Mouse (Mus musculus): ENCODE results near the gene Spz1. TPM values are rescaled to one million over a fixed set of nuclear protein-coding genes. Genes with fewer than 3 reads are reported as not detected.
A peak's percentile ranks its signal among the peaks of the same experiment; 100 is the strongest.

Gene Spz1
- total RNA-seq, 1 experiment from 2014 or later = 0.48 TPM

DNA sequence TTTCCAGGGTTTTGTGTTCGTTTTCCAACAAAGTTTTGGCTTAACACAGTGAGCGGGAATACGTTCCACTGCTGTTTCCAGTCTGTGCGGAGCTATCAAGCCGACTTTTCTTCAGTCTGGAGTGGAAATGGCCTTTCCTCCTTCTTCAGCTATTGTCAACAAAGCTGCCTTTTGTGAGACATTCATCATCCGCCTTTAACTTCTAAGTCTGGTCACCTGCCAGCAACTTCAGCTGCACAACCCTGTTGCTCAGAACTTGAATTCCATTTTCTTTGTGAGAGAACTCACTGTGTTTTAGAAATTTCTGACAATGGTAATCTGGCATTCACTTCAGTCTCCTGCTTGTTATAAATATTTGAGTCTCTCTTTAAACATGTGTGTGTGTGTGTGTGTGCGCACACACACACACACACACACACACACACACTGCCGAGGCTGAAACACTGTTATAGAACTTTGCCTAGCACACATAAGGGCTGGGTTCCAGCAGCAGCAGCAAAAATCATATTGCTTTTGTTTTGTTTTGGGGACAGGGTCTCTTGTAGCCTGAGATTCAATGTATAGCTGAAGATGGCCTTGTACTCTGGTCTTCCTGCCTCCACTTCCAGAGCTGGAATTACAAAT lies 8.2 kb upstream of the Spz1 start:
- no peak for ATAC-seq (replicated peaks; ENCODE audit: insufficient number of reproducible peaks, low FRiP score, low TSS enrichment, poor library complexity, severe bottlenecking)

DNA sequence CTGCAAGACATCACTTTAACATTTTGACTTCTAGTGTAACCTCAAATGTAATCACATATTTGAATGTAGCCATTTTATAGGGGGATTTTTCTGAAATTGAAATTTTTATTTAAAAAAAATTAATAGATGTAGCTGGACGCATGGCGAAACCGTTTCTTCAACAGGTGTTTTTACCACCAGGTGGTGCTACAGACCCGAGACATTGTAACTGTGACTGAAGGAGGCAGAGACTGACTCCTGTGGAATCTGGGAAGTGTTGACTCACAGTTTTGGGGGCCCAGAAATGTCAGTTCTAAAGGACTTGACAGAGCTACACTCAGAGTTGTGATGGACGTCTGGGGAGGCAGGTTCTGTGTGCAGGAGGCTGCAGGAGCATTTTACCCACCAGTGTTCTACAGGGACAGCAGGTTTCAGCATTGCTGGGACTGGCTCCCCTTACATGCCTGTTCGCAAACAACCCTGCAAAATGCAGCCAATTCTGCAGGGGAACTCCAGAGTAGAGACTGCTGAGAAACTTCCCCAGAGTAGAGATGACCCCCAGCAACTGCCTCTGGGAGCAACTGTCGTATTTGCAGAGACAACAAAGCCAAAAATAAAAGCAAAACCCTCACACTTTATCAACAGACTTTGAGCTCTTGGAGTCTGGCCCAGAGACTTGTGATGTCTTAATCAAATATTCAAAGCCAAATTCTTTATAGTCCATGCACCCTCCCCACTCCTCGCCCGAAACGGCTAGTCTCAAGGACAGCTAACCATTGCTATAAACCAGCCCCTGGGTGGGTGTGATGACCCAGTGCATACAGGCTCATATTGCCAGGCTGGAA lies 4.5 kb upstream of the Spz1 start:
- no peak for ATAC-seq (replicated peaks; ENCODE audit: insufficient number of reproducible peaks, low FRiP score, low TSS enrichment, poor library complexity, severe bottlenecking)

- no peak for ATAC-seq (replicated peaks; ENCODE audit: insufficient number of reproducible peaks, low FRiP score, low TSS enrichment, poor library complexity, severe bottlenecking)
Observed at GRCm38 (mm10) chr13:92578210-92578609, 2.2 kb upstream of the Spz1 start.

DNA sequence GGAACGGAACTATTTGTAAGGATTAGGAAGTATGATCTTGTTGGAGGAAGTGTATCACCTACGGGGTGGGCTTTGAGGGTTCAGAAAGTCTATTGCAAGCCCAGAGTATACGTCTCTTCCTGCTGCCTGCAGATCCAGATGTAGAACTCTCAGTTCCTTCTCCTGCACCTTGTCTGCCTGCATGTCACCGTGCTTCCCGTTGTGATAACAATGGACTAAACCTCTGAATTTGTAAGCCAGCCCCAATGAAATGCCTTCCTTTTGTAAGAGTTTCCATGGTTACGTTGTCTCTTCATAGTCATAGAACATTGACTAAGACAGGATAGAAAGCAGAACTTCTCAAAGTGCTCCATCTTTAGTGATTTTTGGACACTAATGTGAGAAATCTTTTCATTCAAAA lies 716 bp upstream of the Spz1 start:
- 0 out of 2 replicates have a peak, but pooled peaks have one; percentile 27 for ATAC-seq (replicated peaks; ENCODE audit: insufficient number of reproducible peaks, low FRiP score, low TSS enrichment, poor library complexity, severe bottlenecking)

GRCm38 (mm10) chr13:92559429-92559828 lies 16.5 kb downstream of the Spz1 start:
- no peak for ATAC-seq (replicated peaks; ENCODE audit: insufficient number of reproducible peaks, low FRiP score, low TSS enrichment, poor library complexity, severe bottlenecking)

DNA sequence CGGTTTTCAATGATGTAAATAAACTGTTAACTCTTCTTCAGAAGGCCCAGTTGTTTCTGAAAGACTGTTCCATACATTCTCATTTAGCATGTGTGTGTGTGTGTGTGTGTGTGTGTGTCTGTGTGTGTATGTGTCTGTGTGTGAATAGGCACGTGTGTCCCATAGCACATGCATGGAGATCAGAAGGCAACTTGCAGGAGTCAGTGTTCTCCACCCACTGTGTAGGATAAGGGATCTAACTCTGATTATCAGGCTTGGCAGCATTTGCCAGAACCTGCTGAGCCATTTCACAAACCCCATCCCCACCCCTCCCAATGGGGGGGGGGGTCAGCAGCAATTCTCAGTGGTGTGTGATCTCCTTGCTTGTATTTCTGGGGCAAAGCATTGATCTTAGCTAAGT lies 18.7 kb downstream of the Spz1 start:
- no peak for ATAC-seq (replicated peaks; ENCODE audit: insufficient number of reproducible peaks, low FRiP score, low TSS enrichment, poor library complexity, severe bottlenecking)

DNA sequence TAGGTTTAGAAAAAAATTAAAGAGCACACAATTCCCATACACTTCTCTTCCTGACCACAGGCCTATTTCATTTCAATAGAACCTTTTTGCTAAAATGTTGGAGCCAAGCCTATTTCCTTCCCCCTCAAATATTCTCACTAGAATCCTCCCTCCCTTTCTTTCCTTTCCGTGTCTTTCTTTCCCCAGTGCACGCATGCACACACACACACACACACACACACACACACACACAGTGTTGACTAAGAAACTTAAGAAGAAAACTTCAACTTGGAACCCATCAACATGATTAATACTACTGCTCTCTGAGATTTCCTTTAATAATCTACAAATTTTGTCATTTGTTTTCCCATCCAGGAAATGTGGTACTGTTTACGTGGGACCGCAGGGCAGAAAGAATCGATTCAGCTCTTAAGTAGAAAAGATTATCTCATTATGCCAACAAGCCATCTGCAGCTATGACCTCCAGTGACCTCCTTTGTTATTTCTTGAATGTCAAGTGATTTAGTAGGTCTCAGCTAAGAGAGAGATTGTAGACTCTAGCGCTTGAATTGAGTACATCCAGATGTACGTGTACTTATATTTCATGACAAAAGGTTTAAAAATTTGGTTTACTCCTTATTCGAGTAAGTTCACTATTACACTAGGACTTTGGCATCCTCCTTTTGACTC lies 19.4 kb downstream of the Spz1 start:
- ATAC-seq (replicated peaks; ENCODE audit: insufficient number of reproducible peaks, low FRiP score, low TSS enrichment, poor library complexity, severe bottlenecking) = no peak

GRCm38 (mm10) chr13:92547093-92547492 lies 28.9 kb downstream of the Spz1 start:
- no peak for ATAC-seq (replicated peaks; ENCODE audit: insufficient number of reproducible peaks, low FRiP score, low TSS enrichment, poor library complexity, severe bottlenecking)

GRCm38 (mm10) chr13:92540997-92541396 lies 35.0 kb downstream of the Spz1 start:
- ATAC-seq (replicated peaks; ENCODE audit: insufficient number of reproducible peaks, low FRiP score, low TSS enrichment, poor library complexity, severe bottlenecking) = no peak

DNA sequence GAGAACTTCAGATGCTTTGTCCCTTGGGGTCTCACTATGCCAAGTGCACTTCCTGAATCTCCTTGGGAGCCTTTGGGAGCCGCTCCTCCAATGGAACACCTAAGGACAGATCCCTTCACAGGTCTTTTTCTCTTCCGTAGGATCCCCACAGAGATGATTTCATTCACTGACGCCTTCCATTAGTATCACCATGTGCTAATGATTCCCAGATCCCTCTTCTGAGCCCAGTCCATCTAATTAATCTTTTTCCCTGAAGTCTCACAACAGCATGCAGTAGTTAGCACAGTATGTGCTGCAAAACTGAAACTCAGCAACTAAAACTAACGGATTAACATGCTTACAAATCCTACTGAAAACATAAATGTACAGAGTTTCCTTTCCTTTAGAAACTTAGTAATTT lies 36.8 kb downstream of the Spz1 start:
- no peak for ATAC-seq (replicated peaks; ENCODE audit: insufficient number of reproducible peaks, low FRiP score, low TSS enrichment, poor library complexity, severe bottlenecking)

- no peak for ATAC-seq (replicated peaks; ENCODE audit: insufficient number of reproducible peaks, low FRiP score, low TSS enrichment, poor library complexity, severe bottlenecking)
Observed at GRCm38 (mm10) chr13:92533801-92534200, 42.2 kb downstream of the Spz1 start.

GRCm38 (mm10) chr13:92532216-92532615 lies 43.8 kb downstream of the Spz1 start:
- no peak for ATAC-seq (replicated peaks; ENCODE audit: insufficient number of reproducible peaks, low FRiP score, low TSS enrichment, poor library complexity, severe bottlenecking)

GRCm38 (mm10) chr13:92531237-92531636 lies 44.7 kb downstream of the Spz1 start:
- no peak for ATAC-seq (replicated peaks; ENCODE audit: insufficient number of reproducible peaks, low FRiP score, low TSS enrichment, poor library complexity, severe bottlenecking)

DNA sequence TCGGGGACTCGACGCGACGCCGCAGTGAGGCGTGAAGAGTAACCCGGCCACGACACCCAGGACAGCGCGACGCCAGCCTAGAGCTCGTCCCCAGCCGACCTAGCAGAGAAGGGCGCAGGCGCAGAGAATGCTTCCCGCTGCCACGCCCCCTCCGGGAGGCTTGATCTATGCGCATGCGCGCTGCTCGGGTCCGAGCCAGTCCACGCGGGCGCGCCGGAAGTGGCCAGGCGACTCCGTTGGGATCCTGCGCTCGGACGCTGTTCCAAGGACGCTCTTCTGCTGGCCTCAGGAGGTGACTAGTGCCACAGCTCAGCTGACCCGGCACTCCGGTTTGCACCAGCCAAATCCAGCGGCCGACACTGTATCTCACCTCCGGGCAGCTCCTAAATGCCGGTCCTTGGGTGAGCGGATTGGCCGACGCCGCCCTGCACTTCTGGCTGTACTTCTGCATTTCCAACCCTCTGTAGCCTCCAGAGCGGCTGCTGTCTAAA lies 45.2 kb downstream of the Spz1 start, which contains the start of gene Zfyve16:
Gene Zfyve16, minus strand, starts transcription at position 148 of the 491 bp plus-strand sequence.
- ATAC-seq (replicated peaks; ENCODE audit: insufficient number of reproducible peaks, low FRiP score, low TSS enrichment, poor library complexity, severe bottlenecking) = peak; percentile 86

DNA sequence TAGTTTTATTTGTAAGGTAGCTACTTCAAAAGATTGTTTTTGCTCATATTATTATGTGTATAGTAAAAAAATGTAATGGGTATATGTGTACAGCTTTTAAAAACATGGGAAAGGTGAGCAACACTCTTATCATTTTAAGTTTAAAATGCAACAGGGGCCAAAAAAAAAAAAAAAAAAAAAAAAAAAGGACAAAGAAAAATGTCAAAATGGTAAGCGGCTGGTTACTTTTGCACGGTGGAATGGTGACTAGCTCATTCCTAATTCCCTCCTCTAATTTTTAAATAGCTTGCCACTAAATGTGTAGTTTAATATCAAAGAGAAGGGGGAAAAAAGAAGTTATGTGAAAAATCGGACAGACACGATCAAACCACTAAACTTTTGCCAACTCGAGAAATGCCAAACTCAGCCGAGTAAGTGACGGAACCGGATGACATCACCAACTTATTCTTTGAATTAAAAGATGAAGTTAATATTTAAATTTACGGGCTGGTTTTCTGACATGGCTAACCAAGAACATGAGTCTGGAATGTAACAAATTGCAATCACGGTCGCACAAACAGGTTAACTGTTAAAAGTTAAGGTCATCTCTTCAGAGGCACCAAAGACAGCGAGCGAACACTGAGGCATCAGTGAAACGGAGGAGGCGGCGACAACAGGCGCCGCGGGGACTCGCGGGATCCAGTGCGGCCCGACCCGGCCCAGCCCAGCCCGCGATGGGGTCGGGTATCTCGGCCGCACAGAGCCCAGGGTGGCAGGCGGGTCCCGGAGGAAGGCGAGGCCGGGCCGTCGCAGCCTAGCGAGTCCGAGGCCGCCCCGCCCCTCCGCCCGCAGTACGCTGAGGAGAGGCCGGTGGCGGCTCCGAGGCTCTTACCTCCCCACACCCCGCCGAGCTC lies 45.9 kb downstream of the Spz1 start:
- no peak for ATAC-seq (replicated peaks; ENCODE audit: insufficient number of reproducible peaks, low FRiP score, low TSS enrichment, poor library complexity, severe bottlenecking)

Data from monocyte, adult 5-6 weeks (primary cell).